Mouse (Mus musculus): ENCODE results near the gene Cntnap4. TPM values are rescaled to one million over a fixed set of nuclear protein-coding genes. Genes with fewer than 3 reads are reported as not detected.
A peak's percentile ranks its signal among the peaks of the same experiment; 100 is the strongest.

Gene Cntnap4
- polyA plus RNA-seq, 1 experiment from 2014 or later = not detected

DNA sequence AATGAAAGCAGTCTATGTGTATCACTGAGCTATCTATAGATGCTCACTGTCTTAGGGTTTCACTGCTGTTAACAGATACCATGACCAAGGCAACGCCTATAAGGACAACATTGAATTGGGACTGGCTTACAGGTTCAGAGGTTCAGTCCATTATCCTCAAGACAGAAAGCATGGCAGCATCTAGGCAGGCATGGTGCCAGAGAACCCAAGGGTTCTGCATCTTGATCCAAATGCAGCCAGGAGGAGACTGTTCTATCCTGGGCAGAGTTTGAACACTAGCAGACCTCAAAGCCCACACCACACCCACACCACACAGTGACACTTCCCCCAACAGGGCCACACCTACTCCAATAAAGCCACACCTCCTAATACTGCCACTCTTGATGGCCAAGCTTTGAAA is 31.3 kb downstream of the Cntnap4 start:
- H3K27me3 ChIP-seq = no peaks in the 10 kb centered on the region
- ChIA-PET POLR2A (no interaction called here), CTCF (no interaction called here)
- ATAC-seq = no peak
- no peak for TF ChIP-seq CTCF (IDR thresholded peaks at IDR 0.05)
- in situ Hi-C loops (cut with MboI; ENCODE audit: low pct_unique_long_range_greater_than_20kb) = no loop called here
- no peak for DNase-seq (ENCODE audit: low read depth, low spot score)

DNA sequence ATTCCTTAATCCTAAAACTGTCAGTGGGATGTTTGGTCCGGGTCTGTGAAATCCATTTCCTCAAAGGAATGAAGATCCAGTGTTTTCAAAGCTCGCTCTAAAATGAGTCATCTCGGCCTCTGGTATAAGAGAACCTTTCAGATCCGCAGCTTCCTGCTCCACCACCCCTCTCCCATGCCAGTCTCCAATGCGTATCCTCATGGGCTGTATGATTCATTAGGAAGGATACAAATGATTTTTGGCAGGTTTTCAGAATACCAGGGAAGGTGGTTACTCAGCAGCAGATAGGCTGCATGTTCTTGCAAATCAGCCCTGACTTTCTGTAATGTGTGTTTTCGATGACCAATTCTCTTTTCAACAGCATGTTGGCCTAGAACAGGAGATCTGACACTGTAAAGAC is 40.3 kb downstream of the Cntnap4 start:
- ChIA-PET CTCF (no interaction called here), POLR2A (no interaction called here)
- DNase-seq (ENCODE audit: low read depth, low spot score) (no peak), ATAC-seq (peak; percentile 21)
- no peak for TF ChIP-seq CTCF (IDR thresholded peaks at IDR 0.05)
- in situ Hi-C loops (cut with MboI; ENCODE audit: low pct_unique_long_range_greater_than_20kb) = no loop called here
- H3K27me3 ChIP-seq = no peaks in the 10 kb centered on the region

- DNase-seq (ENCODE audit: low read depth, low spot score) = no peak
- POLR2A ChIA-PET = no interaction called here
- H3K27me3 ChIP-seq = no peaks in the 10 kb centered on the region
- ATAC-seq = no peak
- CTCF ChIA-PET = no interaction called here
- in situ Hi-C loops (cut with MboI; ENCODE audit: low pct_unique_long_range_greater_than_20kb) = no loop called here
- no peak for TF ChIP-seq CTCF (IDR thresholded peaks at IDR 0.05)
Measured at GRCm38 (mm10) chr8:112628791-112629190, 58.9 kb downstream of the Cntnap4 start.

DNA sequence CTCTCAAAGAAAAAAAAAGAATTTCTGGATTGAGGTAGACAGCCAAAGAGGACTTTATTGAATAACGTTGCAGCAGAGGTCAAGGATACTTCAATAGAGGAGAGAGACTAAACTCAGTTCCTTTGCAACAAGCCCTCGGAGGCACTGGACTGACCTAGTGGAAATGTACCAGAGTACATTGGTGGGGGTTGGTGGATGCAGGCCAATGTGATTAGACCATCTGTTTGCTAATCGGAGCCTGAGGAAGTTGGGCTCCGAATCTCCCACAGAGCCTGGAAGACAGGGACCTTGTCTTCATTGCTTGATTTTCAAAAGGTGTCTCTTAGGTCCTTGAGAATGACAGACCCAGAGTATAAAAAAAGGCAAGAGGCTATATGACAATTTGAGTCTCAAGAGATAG is 82.8 kb downstream of the Cntnap4 start:
- TF ChIP-seq CTCF (IDR thresholded peaks at IDR 0.05) = no peak
- ChIA-PET POLR2A (no interaction called here), CTCF (no interaction called here)
- ATAC-seq (no peak), DNase-seq (ENCODE audit: low read depth, low spot score) (no peak)
- in situ Hi-C loops (cut with MboI; ENCODE audit: low pct_unique_long_range_greater_than_20kb) = no loop called here
- no peaks in the 10 kb centered on the region for H3K27me3 ChIP-seq

DNA sequence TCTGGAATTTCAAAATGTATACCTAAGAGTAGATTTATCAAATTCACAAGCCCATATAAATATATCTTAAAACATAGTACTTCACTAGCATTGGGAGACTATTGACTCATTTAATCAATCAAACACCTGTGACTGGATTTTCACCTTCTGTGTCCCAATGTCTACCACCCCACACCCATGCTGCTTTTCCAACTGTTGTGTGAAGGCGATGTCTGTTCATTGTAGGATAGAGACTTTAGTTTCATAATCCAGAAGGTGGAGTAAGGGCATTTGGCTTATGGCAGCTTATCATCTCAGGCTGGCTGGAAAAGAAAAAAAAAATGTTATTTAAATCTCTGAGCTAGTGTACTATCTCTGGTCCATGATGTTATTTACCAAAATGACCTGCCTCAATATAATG is 83.4 kb downstream of the Cntnap4 start:
- TF ChIP-seq CTCF (IDR thresholded peaks at IDR 0.05) = no peak
- CTCF ChIA-PET = no interaction called here
- no peaks in the 10 kb centered on the region for H3K27me3 ChIP-seq
- POLR2A ChIA-PET = no interaction called here
- ATAC-seq = no peak
- DNase-seq (ENCODE audit: low read depth, low spot score) = no peak
- in situ Hi-C loops (cut with MboI; ENCODE audit: low pct_unique_long_range_greater_than_20kb) = no loop called here

DNA sequence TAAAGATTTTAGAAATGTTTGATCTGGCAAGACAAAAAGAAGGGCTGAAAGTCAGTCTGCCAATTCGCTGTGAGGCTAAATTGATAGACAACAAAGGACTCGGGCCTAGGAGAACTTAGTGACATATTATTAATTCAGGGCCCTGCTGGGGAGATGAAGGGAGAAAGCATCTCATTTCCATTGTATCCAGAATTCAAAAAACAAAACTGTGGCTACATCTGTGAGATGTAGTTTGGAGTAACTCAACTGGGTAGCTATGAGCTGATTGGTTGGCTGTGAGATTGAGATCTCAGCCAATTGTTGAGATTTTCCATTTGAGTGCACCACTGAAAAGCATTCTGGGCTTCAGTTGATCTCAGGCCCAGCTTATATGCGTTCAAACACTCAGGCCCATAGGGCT is 84.2 kb downstream of the Cntnap4 start:
- CTCF ChIA-PET = no interaction called here
- TF ChIP-seq CTCF (IDR thresholded peaks at IDR 0.05) = no peak
- DNase-seq (ENCODE audit: low read depth, low spot score) = no peak
- POLR2A ChIA-PET = no interaction called here
- H3K27me3 ChIP-seq = no peaks in the 10 kb centered on the region
- no peak for ATAC-seq
- in situ Hi-C loops (cut with MboI; ENCODE audit: low pct_unique_long_range_greater_than_20kb) = no loop called here

DNA sequence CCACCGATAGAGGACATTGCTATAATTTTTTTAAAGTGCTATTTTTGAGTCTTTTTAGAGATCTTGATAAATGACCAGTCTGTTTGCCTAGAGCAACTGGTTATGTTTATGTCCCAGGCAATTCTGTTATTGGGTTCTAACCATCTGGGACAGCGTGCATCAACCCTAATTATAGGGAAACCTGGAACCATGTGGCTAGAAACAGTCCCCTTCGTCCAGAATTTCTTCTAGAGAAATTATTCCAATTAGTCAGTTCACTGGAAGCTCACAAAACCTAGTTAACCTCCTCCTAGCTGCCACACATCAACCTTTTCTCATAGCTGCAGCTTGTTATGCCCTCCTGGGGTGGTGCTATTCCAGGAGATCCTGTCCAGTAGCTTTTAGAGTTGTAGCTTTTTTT is 94.2 kb downstream of the Cntnap4 start:
- TF ChIP-seq CTCF (IDR thresholded peaks at IDR 0.05) = no peak
- POLR2A ChIA-PET = no interaction called here
- H3K27me3 ChIP-seq = peaks cover 6% of the 10 kb centered on the region
- CTCF ChIA-PET = no interaction called here
- no peak for DNase-seq (ENCODE audit: low read depth, low spot score)
- in situ Hi-C loops (cut with MboI; ENCODE audit: low pct_unique_long_range_greater_than_20kb) = no loop called here
- no peak for ATAC-seq

DNA sequence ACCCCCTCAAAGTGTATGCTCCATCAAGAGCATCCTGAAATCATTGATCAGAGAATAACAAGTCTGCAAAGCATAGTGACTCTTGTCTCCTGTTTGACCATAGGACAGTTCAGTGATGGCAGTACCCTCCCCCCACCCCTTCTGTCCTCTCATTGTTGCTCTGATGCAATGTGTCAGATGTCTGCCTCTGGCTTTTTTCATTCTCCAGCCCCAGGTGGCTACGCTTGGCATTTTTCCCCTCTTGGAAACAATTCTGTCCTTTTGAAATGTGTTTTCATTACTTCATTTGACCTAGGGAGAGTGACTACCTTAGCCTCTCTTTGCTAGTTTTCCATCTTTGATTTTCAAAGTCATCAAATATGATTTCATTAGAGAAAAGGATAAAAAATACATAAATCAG is 104.8 kb downstream of the Cntnap4 start:
- DNase-seq (ENCODE audit: low read depth, low spot score) (no peak), ATAC-seq (no peak)
- TF ChIP-seq CTCF (IDR thresholded peaks at IDR 0.05) = no peak
- POLR2A ChIA-PET = no interaction called here
- in situ Hi-C loops (cut with MboI; ENCODE audit: low pct_unique_long_range_greater_than_20kb) = no loop called here
- CTCF ChIA-PET = no interaction called here
- H3K27me3 ChIP-seq = no peaks in the 10 kb centered on the region

DNA sequence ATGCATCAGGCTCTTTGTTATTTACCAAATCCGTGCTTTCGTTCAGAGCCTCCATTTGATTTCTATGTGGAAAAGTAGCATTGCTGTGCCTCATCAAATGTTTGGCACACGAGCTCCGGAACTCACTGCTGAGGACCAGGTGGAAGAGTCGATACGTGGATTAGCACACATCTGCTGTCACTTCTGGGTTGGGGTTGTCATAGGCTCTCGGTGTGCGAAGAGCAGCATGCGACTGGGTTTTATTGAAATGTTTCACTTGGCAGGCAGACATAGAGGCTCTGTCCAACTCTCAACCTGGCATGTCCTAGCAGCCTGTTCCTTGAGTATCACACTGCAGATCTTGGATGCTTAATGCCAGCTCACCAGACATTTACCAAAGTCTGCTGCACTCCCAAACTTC is 111.9 kb downstream of the Cntnap4 start:
- no peak for DNase-seq (ENCODE audit: low read depth, low spot score)
- ATAC-seq = no peak
- no peaks in the 10 kb centered on the region for H3K27me3 ChIP-seq
- POLR2A ChIA-PET = no interaction called here
- no peak for TF ChIP-seq CTCF (IDR thresholded peaks at IDR 0.05)
- in situ Hi-C loops (cut with MboI; ENCODE audit: low pct_unique_long_range_greater_than_20kb) = no loop called here
- CTCF ChIA-PET = interaction anchor here (1.4 kb wide), 1 partner anchor 12 kb away, joined by 5 read pairs; no protein-coding TSS in a partner anchor

- in situ Hi-C loops (cut with MboI; ENCODE audit: low pct_unique_long_range_greater_than_20kb) = no loop called here
- ATAC-seq (no peak), DNase-seq (ENCODE audit: low read depth, low spot score) (no peak)
- POLR2A ChIA-PET = no interaction called here
- CTCF ChIA-PET = interaction anchor here (0.7 kb wide), 1 partner anchor 9 kb away, joined by 3 read pairs; no protein-coding TSS in a partner anchor
- H3K27me3 ChIP-seq = no peaks in the 10 kb centered on the region
- TF ChIP-seq CTCF (IDR thresholded peaks at IDR 0.05) = no peak
Measured at GRCm38 (mm10) chr8:112695708-112696107, 125.9 kb downstream of the Cntnap4 start.

DNA sequence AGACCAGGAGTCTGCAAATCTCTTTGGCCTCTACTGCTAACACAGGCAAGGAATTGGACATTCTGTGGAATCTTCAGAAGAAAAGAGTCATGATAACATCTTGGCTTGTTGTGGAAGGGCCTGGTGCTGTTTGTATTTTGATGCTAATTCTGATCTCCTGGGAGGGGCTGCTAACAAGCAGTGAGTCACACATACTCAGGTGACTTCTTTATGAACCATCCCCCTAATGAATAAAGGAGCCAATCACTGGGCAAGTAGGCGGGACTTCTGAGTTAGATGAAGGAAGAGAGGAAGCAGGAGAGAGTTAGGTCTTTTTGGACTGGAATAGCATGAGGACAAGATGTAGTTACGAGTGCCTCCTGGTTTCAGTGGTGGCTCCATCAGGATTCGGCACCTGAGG is 128.3 kb downstream of the Cntnap4 start:
- in situ Hi-C loops (cut with MboI; ENCODE audit: low pct_unique_long_range_greater_than_20kb) = no loop called here
- ATAC-seq = no peak
- DNase-seq (ENCODE audit: low read depth, low spot score) = no peak
- TF ChIP-seq CTCF (IDR thresholded peaks at IDR 0.05) = no peak
- ChIA-PET CTCF (no interaction called here), POLR2A (no interaction called here)
- H3K27me3 ChIP-seq = no peaks in the 10 kb centered on the region

DNA sequence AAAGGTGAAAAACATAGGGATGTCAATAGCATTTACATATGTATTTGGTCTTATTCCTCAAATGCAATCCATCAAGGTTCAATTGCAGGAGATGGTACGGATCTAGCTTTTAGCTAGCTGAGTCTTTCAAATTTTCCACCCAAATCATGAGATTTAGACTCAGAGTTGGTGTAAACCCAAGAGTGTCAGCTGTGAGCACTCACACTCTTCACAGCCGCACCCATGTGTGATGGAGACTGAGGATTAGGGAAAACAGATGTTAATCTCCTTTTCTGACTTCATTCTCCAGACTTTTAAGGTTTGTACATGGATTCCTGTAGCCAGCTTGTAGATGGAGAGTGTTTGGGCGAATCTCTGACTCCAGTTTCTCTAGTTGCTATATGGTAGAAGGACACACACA is 147.1 kb downstream of the Cntnap4 start:
- no peak for ATAC-seq
- no peaks in the 10 kb centered on the region for H3K27me3 ChIP-seq
- in situ Hi-C loops (cut with MboI; ENCODE audit: low pct_unique_long_range_greater_than_20kb) = no loop called here
- DNase-seq (ENCODE audit: low read depth, low spot score) = no peak
- POLR2A ChIA-PET = no interaction called here
- no peak for TF ChIP-seq CTCF (IDR thresholded peaks at IDR 0.05)
- CTCF ChIA-PET = interaction anchor here (1.1 kb wide), 1 partner anchor 11 kb away, joined by 3 read pairs; no protein-coding TSS in a partner anchor
